Mouse (Mus musculus): ENCODE results near the gene Tigd3. TPM values are rescaled to one million over a fixed set of nuclear protein-coding genes. Genes with fewer than 3 reads are reported as not detected.

Tigd3 gene
- polyA plus RNA-seq (2011; ENCODE audit: insufficient read depth, insufficient read length, low replicate concordance, missing spikeins): 4.4 and 6.4 TPM in 2 replicates

- TF ChIP-seq POLR2A (IDR thresholded peaks at IDR 0.05; ENCODE audit: borderline replicate concordance, control insufficient read depth, low read depth, low read length) (peak; percentile 82; the same call in 1 of the 2 replicates), CTCF (IDR thresholded peaks at IDR 0.05; ENCODE audit: control insufficient read depth, insufficient read depth, low read length) (no peak)
- H3K4me3 ChIP-seq (replicated peaks; ENCODE audit: control insufficient read depth, low read depth, low read length): peak within 1 kb of the TSS; percentile 69
- WGBS: 2% methylated on average over 36 of the region's 36 CpGs
- H3K4me1 ChIP-seq (ENCODE audit: control insufficient read depth, insufficient read depth, low read length): no peaks in the 10 kb centered on the region; the same call in 1 of the 2 replicates
- no peak within 1 kb of the TSS; the same call in 1 of the 2 replicates for H3K27ac ChIP-seq (ENCODE audit: control insufficient read depth, insufficient read depth, low read depth, low read length, poor library complexity)
Measured at GRCm38 (mm10) chr19:5894002-5894678, at the start of gene Tigd3. Tigd3 (minus strand) TSS chr19:5894149.

DNA sequence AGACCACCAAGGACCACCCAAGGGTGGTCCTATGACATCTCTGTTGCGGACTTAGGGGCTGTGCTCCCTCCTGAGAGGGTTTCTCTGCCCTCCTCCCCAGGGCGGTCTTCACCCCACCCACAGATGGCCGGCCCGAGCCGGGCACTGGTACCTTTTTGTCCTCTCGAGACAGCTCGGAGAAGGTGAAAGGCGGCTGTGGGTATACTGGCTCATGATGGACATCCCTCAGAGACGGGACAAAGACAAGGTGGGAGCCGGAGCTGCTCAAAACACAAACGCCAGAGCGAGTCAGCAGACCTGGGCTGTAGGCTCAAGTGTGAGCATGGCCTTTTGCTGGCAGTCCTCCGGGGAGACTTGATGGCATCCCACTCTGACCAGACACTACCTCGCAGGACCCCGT, 49.5 kb upstream of the Tigd3 start:
- Histone ChIP-seq H3K4me3 (replicated peaks; ENCODE audit: control insufficient read depth, low read depth, low read length) (no peak overlapping the region), H3K27ac (ENCODE audit: control insufficient read depth, insufficient read depth, low read depth, low read length, poor library complexity) (no peak overlapping the region), H3K4me1 (ENCODE audit: control insufficient read depth, insufficient read depth, low read length) (no peaks in the 10 kb centered on the region; the same call in 1 of the 2 replicates)
- 94% methylated on average over 15 of the region's 15 CpGs for WGBS
- TF ChIP-seq POLR2A (IDR thresholded peaks at IDR 0.05; ENCODE audit: borderline replicate concordance, control insufficient read depth, low read depth, low read length): no peak

DNA sequence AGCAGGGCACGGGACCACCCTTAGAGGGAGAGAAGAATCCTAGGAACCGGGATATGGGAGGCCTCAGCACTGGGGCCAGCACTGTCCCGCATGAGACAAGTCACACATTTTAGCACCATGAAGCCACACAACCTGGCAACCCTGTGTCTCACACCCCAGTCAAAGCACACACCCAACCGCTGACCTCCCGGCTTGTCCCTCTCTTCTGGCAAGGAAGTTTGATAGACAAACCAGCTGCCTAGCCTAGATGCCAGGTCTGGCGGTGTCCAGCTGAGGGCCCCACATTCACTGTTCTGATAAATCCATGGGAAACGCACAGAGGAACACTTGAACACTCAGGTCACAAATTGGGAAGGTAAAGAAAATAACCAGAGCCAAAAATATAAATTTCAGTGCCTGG, 48.6 kb upstream of the Tigd3 start:
- 94% methylated on average over 7 of the region's 7 CpGs for WGBS
- no peaks in the 10 kb centered on the region; the same call in 1 of the 2 replicates for H3K4me1 ChIP-seq (ENCODE audit: control insufficient read depth, insufficient read depth, low read length)
- H3K4me3 ChIP-seq (replicated peaks; ENCODE audit: control insufficient read depth, low read depth, low read length): no peak overlapping the region
- TF ChIP-seq CTCF (IDR thresholded peaks at IDR 0.05; ENCODE audit: control insufficient read depth, insufficient read depth, low read length) (no peak), POLR2A (IDR thresholded peaks at IDR 0.05; ENCODE audit: borderline replicate concordance, control insufficient read depth, low read depth, low read length) (no peak)
- H3K27ac ChIP-seq (ENCODE audit: control insufficient read depth, insufficient read depth, low read depth, low read length, poor library complexity): no peak overlapping the region

GRCm38 (mm10) chr19:5940656-5941055, 46.7 kb upstream of the Tigd3 start:
- 92% methylated on average over 10 of the region's 10 CpGs for WGBS
- no peaks in the 10 kb centered on the region; the same call in 1 of the 2 replicates for H3K4me1 ChIP-seq (ENCODE audit: control insufficient read depth, insufficient read depth, low read length)

DNA sequence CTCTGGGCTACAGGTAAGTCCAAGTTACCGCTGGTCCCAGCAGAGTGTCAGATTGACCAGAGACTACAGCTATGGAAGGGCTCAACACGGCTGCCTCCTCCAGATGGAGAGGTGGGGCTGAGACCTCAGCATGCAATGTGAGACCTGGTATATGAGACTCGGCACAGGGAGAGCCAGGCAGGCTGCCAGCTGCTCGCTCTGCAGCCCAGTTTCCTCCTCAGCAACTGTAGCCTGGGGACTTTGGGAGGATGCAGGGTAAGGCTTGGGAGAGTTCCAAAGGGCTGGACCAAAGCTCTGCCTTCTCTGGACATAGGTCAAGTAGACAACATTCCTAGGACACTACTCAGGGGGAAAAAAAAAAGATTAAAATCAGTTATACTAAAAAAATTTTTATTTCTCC, 46.2 kb upstream of the Tigd3 start:
- no peak overlapping the region for H3K4me3 ChIP-seq (replicated peaks; ENCODE audit: control insufficient read depth, low read depth, low read length)
- no peaks in the 10 kb centered on the region; the same call in 1 of the 2 replicates for H3K4me1 ChIP-seq (ENCODE audit: control insufficient read depth, insufficient read depth, low read length)
- 80% methylated on average over 4 of the region's 4 CpGs for WGBS
- no peak for TF ChIP-seq POLR2A (IDR thresholded peaks at IDR 0.05; ENCODE audit: borderline replicate concordance, control insufficient read depth, low read depth, low read length)
- no peak for TF ChIP-seq CTCF (IDR thresholded peaks at IDR 0.05; ENCODE audit: control insufficient read depth, insufficient read depth, low read length)
- H3K27ac ChIP-seq (ENCODE audit: control insufficient read depth, insufficient read depth, low read depth, low read length, poor library complexity): no peak overlapping the region

More at GRCm38 (mm10) chr19:5940656-5941055, 46.7 kb upstream of the Tigd3 start:
- TF ChIP-seq CTCF (IDR thresholded peaks at IDR 0.05; ENCODE audit: control insufficient read depth, insufficient read depth, low read length) (no peak), POLR2A (IDR thresholded peaks at IDR 0.05; ENCODE audit: borderline replicate concordance, control insufficient read depth, low read depth, low read length) (no peak)
- Histone ChIP-seq H3K4me3 (replicated peaks; ENCODE audit: control insufficient read depth, low read depth, low read length) (no peak overlapping the region), H3K27ac (ENCODE audit: control insufficient read depth, insufficient read depth, low read depth, low read length, poor library complexity) (peak overlapping the region; percentile 7; the same call in 1 of the 2 replicates)

GRCm38 (mm10) chr19:5939715-5940114, 45.8 kb upstream of the Tigd3 start:
- no peak overlapping the region for H3K4me3 ChIP-seq (replicated peaks; ENCODE audit: control insufficient read depth, low read depth, low read length)
- 88% methylated on average over 5 of the region's 5 CpGs for WGBS
- no peak overlapping the region for H3K27ac ChIP-seq (ENCODE audit: control insufficient read depth, insufficient read depth, low read depth, low read length, poor library complexity)
- no peaks in the 10 kb centered on the region; the same call in 1 of the 2 replicates for H3K4me1 ChIP-seq (ENCODE audit: control insufficient read depth, insufficient read depth, low read length)
- TF ChIP-seq CTCF (IDR thresholded peaks at IDR 0.05; ENCODE audit: control insufficient read depth, insufficient read depth, low read length) (no peak), POLR2A (IDR thresholded peaks at IDR 0.05; ENCODE audit: borderline replicate concordance, control insufficient read depth, low read depth, low read length) (no peak)

DNA sequence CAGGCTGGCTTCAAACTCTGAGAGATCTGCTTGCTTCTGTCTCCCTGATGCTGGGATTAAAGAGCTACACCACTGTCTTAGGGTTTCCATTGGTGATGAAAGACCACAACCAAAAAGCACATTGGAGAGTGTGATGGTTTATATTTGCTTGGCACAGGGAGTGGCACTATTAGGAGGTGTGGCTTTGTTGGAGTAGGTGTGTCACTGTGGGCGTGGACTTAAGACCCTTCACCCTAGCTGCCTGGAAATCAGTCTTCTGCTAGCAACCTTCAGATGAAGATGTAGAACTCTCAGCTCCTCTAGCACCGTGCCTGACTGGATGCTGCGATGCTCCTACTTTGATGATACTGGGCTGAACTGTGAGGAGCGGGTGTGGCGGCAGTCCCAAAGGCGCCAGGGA, 44.6 kb upstream of the Tigd3 start:
- 79% methylated on average over 6 of the region's 6 CpGs for WGBS
- Histone ChIP-seq H3K27ac (ENCODE audit: control insufficient read depth, insufficient read depth, low read depth, low read length, poor library complexity) (no peak overlapping the region), H3K4me3 (replicated peaks; ENCODE audit: control insufficient read depth, low read depth, low read length) (no peak overlapping the region), H3K4me1 (ENCODE audit: control insufficient read depth, insufficient read depth, low read length) (no peaks in the 10 kb centered on the region; the same call in 1 of the 2 replicates)
- TF ChIP-seq POLR2A (IDR thresholded peaks at IDR 0.05; ENCODE audit: borderline replicate concordance, control insufficient read depth, low read depth, low read length) (no peak), CTCF (IDR thresholded peaks at IDR 0.05; ENCODE audit: control insufficient read depth, insufficient read depth, low read length) (no peak)

GRCm38 (mm10) chr19:5937836-5938406, 44.0 kb upstream of the Tigd3 start:
- Histone ChIP-seq H3K4me3 (replicated peaks; ENCODE audit: control insufficient read depth, low read depth, low read length) (no peak overlapping the region), H3K27ac (ENCODE audit: control insufficient read depth, insufficient read depth, low read depth, low read length, poor library complexity) (no peak overlapping the region; the same call in 1 of the 2 replicates), H3K4me1 (ENCODE audit: control insufficient read depth, insufficient read depth, low read length) (no peaks in the 10 kb centered on the region; the same call in 1 of the 2 replicates)
- WGBS: 19% methylated on average over 14 of the region's 14 CpGs
- TF ChIP-seq CTCF (IDR thresholded peaks at IDR 0.05; ENCODE audit: control insufficient read depth, insufficient read depth, low read length) (no peak), POLR2A (IDR thresholded peaks at IDR 0.05; ENCODE audit: borderline replicate concordance, control insufficient read depth, low read depth, low read length) (no peak)

All from bone marrow, adult 2 months (tissue).